Mouse (Mus musculus) kidney, postnatal 0 days (tissue): Measurements from ENCODE around the gene Smo. TPM values are rescaled to one million over a fixed set of nuclear protein-coding genes. Genes with fewer than 3 reads are reported as not detected.

ENCODE experiments used
- ATAC-seq: fragments of 200-750 bp; cut with Nextera tagmentation; replicated peaks from 2 replicates; pipeline ENCODE4 v1.8.0; 2017; ENCODE audit warnings: low read depth, moderate number of reproducible peaks, moderate TSS enrichment, moderate library complexity; ENCODE audit not compliant: low FRiP score
- DNase-seq: peaks from one replicate; pipeline ENCODE4 v3.0.0-alpha.2; 2016; ENCODE audit warnings: low spot score
- H3K27ac ChIP-seq: fragments of 300-500 bp; sonication (generic); 2 replicates; pipeline ENCODE4 v1.5.1; 2014; ENCODE audit warnings: mild to moderate bottlenecking
- H3K27me3 ChIP-seq: fragments of 300-500 bp; sonication (generic); 2 replicates; pipeline ENCODE4 v1.6.1; 2014; ENCODE audit warnings: low read length, mixed read lengths; ENCODE audit not compliant: insufficient read depth
- H3K36me3 ChIP-seq: fragments of 300-500 bp; sonication (generic); 2 replicates; pipeline ENCODE4 v1.6.1; 2014; ENCODE audit warnings: low read length, mixed read lengths; ENCODE audit not compliant: insufficient read depth
- H3K4me1 ChIP-seq: fragments of 300-500 bp; sonication (generic); replicated peaks from 2 replicates; pipeline ENCODE4 v1.6.1; 2014; ENCODE audit warnings: antibody characterized with exemption, low read length, mixed read lengths; ENCODE audit not compliant: insufficient read depth
- H3K4me2 ChIP-seq: fragments of 300-500 bp; sonication (generic); 2 replicates; pipeline ENCODE4 v1.6.1; 2014; ENCODE audit warnings: mild to moderate bottlenecking, low read length, moderate library complexity, mixed read lengths
- H3K4me3 ChIP-seq: fragments of 300-500 bp; sonication (generic); replicated peaks from 2 replicates; pipeline ENCODE4 v1.5.1; 2014; ENCODE audit warnings: low read depth, low read length
- H3K9ac ChIP-seq: fragments of 300-500 bp; sonication (generic); 2 replicates; pipeline ENCODE4 v1.6.1; 2014; ENCODE audit warnings: low read depth, low read length
- H3K9me3 ChIP-seq: fragments of 300-500 bp; sonication (generic); replicated peaks from 2 replicates; pipeline ENCODE4 v1.6.1; 2016; ENCODE audit warnings: low read length, inconsistent platforms, mixed read lengths
- CTCF ChIP-seq: IDR thresholded peaks from 2 replicates; pipeline ENCODE4 v1.5.1; 2016; ENCODE audit warnings: antibody characterized with exemption, low read depth, mild to moderate bottlenecking, moderate library complexity
- WGBS: fragments of 180-500 bp; shearing (Covaris S2); extraction: QIAGEN DNeasy Blood & Tissue Kit; methylation state at CpG from one replicate; pipeline ENCODE4 v1.1.7; 2014; 5-methylcytosine and 5-hydroxymethylcytosine counted together
- polyA plus RNA-seq: library from polyadenylated mRNA; unstranded; fragments of >200 nt; fragmentation: Nextera tagmentation; extraction: Ambion mirVana; gene quantifications from 2 replicates; pipeline ENCODE4 v1.2.1, GENCODE M21; 2015

The Smo gene
- polyA plus RNA-seq, 1 experiment from 2014 or later, result 27.5 TPM

DNA sequence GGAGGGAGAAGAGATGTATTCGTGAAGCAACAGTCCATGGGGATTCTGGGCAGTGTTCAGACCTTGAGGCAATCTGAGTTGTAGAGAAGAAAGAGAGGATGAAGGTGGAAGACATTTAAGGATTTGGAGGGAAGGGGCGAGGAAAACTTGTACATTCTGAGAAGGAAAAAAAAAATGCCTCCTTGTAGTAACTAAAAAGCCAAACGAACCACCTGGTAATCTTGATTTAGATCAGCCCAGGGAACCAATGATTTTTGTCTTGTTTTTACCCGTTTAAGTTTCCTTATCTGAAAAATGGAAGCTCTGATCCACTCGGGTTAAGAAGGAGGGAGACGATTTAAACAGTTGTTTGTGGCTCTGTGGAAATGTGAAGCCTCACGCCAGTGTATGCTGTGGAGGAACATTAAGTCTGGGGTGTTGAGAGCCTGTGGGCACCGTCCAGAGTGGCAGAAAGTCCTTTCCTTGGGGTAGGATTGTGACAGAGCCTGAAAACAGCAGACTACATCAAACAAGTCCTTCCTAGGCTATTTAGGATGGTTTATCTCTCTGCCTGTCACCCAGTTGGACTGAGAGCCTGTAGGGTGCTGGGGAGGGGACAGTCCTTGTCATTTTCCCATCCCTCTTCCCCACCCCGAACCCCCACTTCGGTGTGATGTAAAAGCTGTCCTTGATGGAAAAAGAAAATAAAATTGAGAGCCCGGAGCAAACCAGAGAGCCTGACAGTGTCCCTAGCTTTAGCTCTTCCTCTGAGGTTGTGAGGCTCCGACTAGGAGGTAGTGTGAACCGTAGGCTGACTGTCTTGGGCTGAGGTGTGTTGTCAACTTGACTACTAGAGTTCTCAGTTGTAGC lies 1.5 kb downstream of the Smo start:
- peak overlapping the region; percentile 99 for H3K9ac ChIP-seq
- DNase-seq (peak; percentile 16), ATAC-seq (no peak)
- peak overlapping the region; percentile 92 for H3K4me3 ChIP-seq
- peak overlapping the region; percentile 99 for H3K27ac ChIP-seq
- H3K4me1 ChIP-seq, result peaks cover 4% of the 10 kb centered on the region; the same call in 1 of the 2 replicates
- WGBS, result 8% methylated on average over 13 of the region's 13 CpGs
- H3K27me3 ChIP-seq, result no peaks in the 10 kb centered on the region
- peak overlapping the region; percentile 79 for H3K4me2 ChIP-seq
- TF ChIP-seq CTCF, result no peak
- 0 out of 2 replicates have a peak, but pooled peaks cover 3% of the 10 kb centered on the region for H3K36me3 ChIP-seq
- no peaks in the 10 kb centered on the region for H3K9me3 ChIP-seq

DNA sequence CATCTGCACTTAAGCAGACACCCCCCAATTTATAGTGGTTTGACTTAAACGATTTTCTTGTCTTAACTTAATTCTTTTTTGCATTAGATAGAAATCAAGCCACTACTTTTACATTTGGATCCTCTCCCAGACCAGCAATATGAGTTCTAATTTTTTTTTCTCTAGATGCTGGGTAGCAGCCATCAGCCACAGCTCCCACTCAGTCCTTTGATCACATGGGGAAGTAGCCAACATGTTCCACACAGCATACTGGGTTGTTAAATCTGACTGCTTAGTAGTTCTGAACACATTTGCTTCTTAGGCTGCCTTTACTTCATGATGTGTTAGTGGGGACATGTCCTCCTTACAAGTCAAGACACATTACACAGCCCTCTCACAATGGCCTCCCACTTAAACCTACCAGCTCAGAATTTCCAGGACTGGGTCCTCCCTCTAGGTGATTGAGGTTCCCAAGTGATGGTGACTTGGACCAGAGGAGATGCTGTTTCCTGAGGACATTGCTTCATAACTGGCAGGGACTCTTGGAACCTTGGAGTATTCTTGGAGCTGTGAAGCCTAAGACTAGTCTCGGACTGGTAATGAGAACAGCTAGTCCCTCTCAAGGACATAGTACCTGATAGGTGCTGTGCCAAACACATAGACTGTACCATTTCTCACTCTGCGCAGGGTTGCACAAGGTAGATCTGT lies 16.3 kb downstream of the Smo start:
- no peaks in the 10 kb centered on the region for H3K4me1 ChIP-seq
- no peak overlapping the region for H3K27ac ChIP-seq
- no peak overlapping the region for H3K4me3 ChIP-seq
- H3K9ac ChIP-seq, result no peak overlapping the region
- H3K36me3 ChIP-seq, result peaks cover 26% of the 10 kb centered on the region
- peaks cover 9% of the 10 kb centered on the region for H3K9me3 ChIP-seq
- H3K27me3 ChIP-seq, result no peaks in the 10 kb centered on the region
- peak; percentile 29 for DNase-seq
- ATAC-seq, result no peak
- no peak for TF ChIP-seq CTCF
- 84% methylated on average over 3 of the region's 3 CpGs for WGBS
- H3K4me2 ChIP-seq, result no peak overlapping the region

DNA sequence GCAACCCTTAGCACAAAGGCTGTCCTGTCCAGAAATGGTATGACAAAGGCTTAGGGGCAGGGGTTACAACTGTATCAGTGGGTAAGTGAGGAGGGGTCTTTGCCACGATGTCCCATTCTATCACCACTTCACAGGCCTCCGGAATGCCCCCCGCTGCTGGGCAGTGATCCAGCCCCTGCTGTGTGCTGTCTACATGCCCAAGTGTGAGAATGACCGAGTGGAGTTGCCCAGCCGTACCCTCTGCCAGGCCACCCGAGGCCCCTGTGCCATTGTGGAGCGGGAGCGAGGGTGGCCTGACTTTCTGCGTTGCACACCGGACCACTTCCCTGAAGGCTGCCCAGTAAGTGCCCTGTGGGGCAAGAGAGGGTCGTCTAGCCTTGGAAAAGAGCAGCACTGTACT lies 18.0 kb downstream of the Smo start:
- peaks cover 5% of the 10 kb centered on the region for H3K9me3 ChIP-seq
- DNase-seq, result no peak
- WGBS, result 90% methylated on average over 11 of the region's 11 CpGs

DNA sequence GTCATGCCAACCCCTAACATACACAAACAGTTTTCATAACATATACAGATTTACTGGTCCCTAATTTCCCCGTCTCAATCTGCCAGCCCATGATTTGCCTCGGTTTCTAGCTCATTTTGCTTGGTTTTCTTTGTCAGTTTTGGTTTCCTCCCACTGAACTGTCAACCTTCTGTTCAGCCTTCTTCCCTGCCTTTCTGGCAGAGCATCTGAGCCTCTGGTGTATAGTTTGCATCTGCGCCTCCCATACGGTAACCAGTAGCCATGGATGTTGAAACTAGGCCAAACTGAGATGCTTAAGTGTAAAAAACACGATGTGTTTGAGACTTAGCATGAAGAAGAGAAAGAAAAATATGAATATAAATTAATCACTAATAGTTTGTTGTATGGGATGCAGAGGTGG lies 20.7 kb downstream of the Smo start:
- Histone ChIP-seq H3K9ac (no peak overlapping the region), H3K4me2 (no peak overlapping the region), H3K27me3 (no peaks in the 10 kb centered on the region), H3K27ac (no peak overlapping the region), H3K36me3 (peaks cover 50% of the 10 kb centered on the region), H3K4me3 (no peak overlapping the region), H3K9me3 (no peaks in the 10 kb centered on the region), H3K4me1 (no peaks in the 10 kb centered on the region)
- ATAC-seq (no peak), DNase-seq (no peak)
- no peak for TF ChIP-seq CTCF
- WGBS, result 84% methylated on average over 5 of the region's 5 CpGs

More for the DNA sequence above, 18.0 kb downstream of the Smo start:
- no peak overlapping the region for H3K9ac ChIP-seq
- no peak overlapping the region for H3K4me3 ChIP-seq
- ATAC-seq, result no peak
- H3K36me3 ChIP-seq, result peaks cover 37% of the 10 kb centered on the region
- no peaks in the 10 kb centered on the region for H3K27me3 ChIP-seq
- H3K4me1 ChIP-seq, result no peaks in the 10 kb centered on the region
- TF ChIP-seq CTCF, result no peak
- H3K4me2 ChIP-seq, result no peak overlapping the region
- H3K27ac ChIP-seq, result no peak overlapping the region

DNA sequence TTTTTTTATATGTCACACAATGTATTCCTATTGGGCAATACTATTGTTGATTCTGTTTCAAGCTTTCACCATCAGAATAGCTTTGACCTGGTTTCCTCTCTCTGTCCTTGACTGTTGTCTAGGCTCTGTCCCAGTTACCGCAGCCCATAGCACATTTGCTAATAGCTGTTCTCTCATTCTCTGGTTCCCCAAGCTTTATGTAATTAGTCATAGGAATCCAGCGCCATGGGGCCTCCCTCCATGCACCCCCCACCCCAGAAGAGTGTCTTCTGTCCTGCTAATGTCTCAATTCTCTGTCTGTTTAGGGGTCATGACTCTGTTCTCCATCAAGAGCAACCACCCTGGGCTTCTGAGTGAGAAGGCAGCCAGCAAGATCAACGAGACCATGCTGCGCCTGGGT lies 21.2 kb downstream of the Smo start:
- 92% methylated on average over 4 of the region's 4 CpGs for WGBS
- Histone ChIP-seq H3K36me3 (peaks cover 50% of the 10 kb centered on the region), H3K4me1 (no peaks in the 10 kb centered on the region), H3K9me3 (no peaks in the 10 kb centered on the region), H3K4me3 (no peak overlapping the region), H3K9ac (no peak overlapping the region), H3K4me2 (no peak overlapping the region), H3K27me3 (no peaks in the 10 kb centered on the region), H3K27ac (no peak overlapping the region)
- no peak for DNase-seq
- TF ChIP-seq CTCF, result no peak
- ATAC-seq, result no peak

DNA sequence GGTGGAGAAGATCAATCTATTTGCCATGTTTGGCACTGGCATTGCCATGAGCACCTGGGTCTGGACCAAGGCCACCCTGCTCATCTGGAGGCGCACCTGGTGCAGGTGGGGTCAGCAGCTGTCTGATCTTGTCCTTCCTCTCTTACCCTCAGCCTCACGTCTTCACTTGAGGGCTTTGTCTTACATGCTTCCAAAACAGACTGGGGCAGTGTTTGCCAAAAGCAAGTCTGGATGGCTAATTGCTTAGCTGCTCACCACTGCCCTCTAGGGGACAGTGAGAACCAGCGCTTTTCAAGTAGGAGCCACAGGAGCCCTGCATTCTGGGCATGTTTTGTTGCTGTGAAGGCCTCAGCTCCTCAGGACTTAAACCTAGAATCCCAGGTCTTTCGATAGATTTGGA lies 23.1 kb downstream of the Smo start:
- no peak; the same call in 1 of the 2 replicates for ATAC-seq

More for the DNA sequence above, 23.1 kb downstream of the Smo start:
- DNase-seq, result peak; percentile 78
- H3K4me3 ChIP-seq, result no peak overlapping the region
- no peaks in the 10 kb centered on the region for H3K4me1 ChIP-seq
- no peak overlapping the region for H3K4me2 ChIP-seq
- H3K9ac ChIP-seq, result no peak overlapping the region
- peaks cover 48% of the 10 kb centered on the region for H3K36me3 ChIP-seq
- 39% methylated on average over 4 of the region's 4 CpGs for WGBS
- TF ChIP-seq CTCF, result peak; percentile 94
- no peaks in the 10 kb centered on the region for H3K27me3 ChIP-seq
- H3K9me3 ChIP-seq, result no peaks in the 10 kb centered on the region
- no peak overlapping the region for H3K27ac ChIP-seq
